In the genomic region with DNA sequence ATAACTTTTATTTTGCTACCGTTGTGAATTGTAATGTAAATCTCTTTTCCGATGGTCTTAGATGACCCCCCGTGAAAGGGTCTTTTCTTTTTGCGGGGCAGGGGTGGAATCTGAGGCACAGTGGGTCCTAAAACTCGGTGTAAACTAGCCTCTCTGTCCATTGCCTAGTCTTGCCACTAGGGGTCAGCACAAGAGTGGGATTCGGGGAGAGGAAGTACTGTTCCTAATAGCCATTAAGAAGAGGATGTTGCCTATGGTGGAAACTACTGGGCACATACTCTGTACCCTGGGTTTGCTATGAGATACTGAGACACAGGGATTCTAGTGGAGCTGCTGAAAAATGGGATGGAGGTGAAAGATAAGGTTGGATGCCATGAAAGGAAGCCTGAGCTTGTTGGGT, we compare ENCODE assay signal across 9 mouse cellular contexts. TPM values are rescaled to one million over a fixed set of nuclear protein-coding genes. Genes with fewer than 3 reads are reported as not detected.
DNase-seq lines count a peak whose midpoint lies in the region; ATAC-seq and TF ChIP-seq lines count a peak whose summit lies in the region.
"Had no signal": no experiment of that assay in that cellular context is flagged by ENCODE, and none has a peak within 500 bp of the region (broad histone marks: within the 10 kb centered on the region; RNA-seq: fewer than 3 reads in every experiment).

No protein-coding gene starts in this region.

- H3K9me3 ChIP-seq in midbrain, embryonic 10.5 days (replicated peaks) = no peaks in the 10 kb centered on the region
- no peaks in the 10 kb centered on the region for H3K9me3 ChIP-seq in midbrain, embryonic 16.5 days (replicated peaks; ENCODE audit: control insufficient read depth, low read length, poor library complexity, severe bottlenecking)
- no peaks in the 10 kb centered on the region for H3K9me3 ChIP-seq in forebrain, postnatal 0 days (ENCODE audit: low read length)
- H3K9me3 ChIP-seq in limb, embryonic 13.5 days = no peaks in the 10 kb centered on the region
- H3K9me3 ChIP-seq: neural tube, embryonic 13.5 days had no signal

- ATAC-seq in midbrain, embryonic 16.5 days = no peak
- peak; percentile 50; the same call in 1 of the 2 replicates for ATAC-seq in forebrain, postnatal 0 days
- ATAC-seq in limb, embryonic 13.5 days (ENCODE audit: low FRiP score, low read depth) = peak; percentile 59; the same call in 1 of the 2 replicates
- ATAC-seq in neutrophil, adult 5-6 weeks (ENCODE audit: extremely low read depth, insufficient number of reproducible peaks, low FRiP score, poor library complexity, severe bottlenecking) = peak; percentile 51; the same call in 1 of the 2 replicates

- peak; percentile 47 for DNase-seq in midbrain, embryonic 10.5 days (ENCODE audit: low spot score)
- DNase-seq in forebrain, postnatal 0 days = peak; percentile 35
- peak; percentile 69 for DNase-seq in kidney, adult 9 months
- peak; percentile 37 for DNase-seq in yolk sac, embryonic 10.5 days (ENCODE audit: low spot score)

- H3K4me2 ChIP-seq in midbrain, embryonic 16.5 days (ENCODE audit: low read length) = no peak overlapping the region
- no peak overlapping the region for H3K4me2 ChIP-seq in forebrain, postnatal 0 days (ENCODE audit: low read depth)
- no peak overlapping the region for H3K4me2 ChIP-seq in limb, embryonic 13.5 days (replicated peaks)
- H3K4me2 ChIP-seq: neural tube, embryonic 13.5 days had no signal

- TF ChIP-seq CTCF in bone marrow, adult 2 months (IDR thresholded peaks at IDR 0.05; ENCODE audit: control insufficient read depth, insufficient read depth, low read length) = peak; percentile 44; the same call in 1 of the 2 replicates
- peak; percentile 67 for TF ChIP-seq CTCF in forebrain, postnatal 0 days (IDR thresholded peaks at IDR 0.05; ENCODE audit: low read depth)

- WGBS in midbrain, embryonic 10.5 days = 45% methylated on average over 6 of the region's 6 CpGs
- WGBS in midbrain, embryonic 16.5 days = 45% methylated on average over 6 of the region's 6 CpGs
- WGBS in bone marrow, adult 2 months = 35% methylated on average over 6 of the region's 6 CpGs
- WGBS in forebrain, postnatal 0 days = 44% methylated on average over 6 of the region's 6 CpGs
- 41% methylated on average over 6 of the region's 6 CpGs for WGBS in limb, embryonic 13.5 days

- no peaks in the 10 kb centered on the region for H3K4me1 ChIP-seq in midbrain, embryonic 10.5 days
- no peaks in the 10 kb centered on the region for H3K4me1 ChIP-seq in midbrain, embryonic 16.5 days (ENCODE audit: control insufficient read depth, insufficient read depth, low read length)
- H3K4me1 ChIP-seq in bone marrow, adult 2 months (ENCODE audit: control insufficient read depth, insufficient read depth, low read length) = no peaks in the 10 kb centered on the region
- no peaks in the 10 kb centered on the region for H3K4me1 ChIP-seq in forebrain, postnatal 0 days (ENCODE audit: insufficient read depth)
- H3K4me1 ChIP-seq in limb, embryonic 13.5 days = no peaks in the 10 kb centered on the region
- H3K4me1 ChIP-seq: neural tube, embryonic 13.5 days had no signal

- H3K4me3 ChIP-seq in midbrain, embryonic 10.5 days = no peak overlapping the region
- H3K4me3 ChIP-seq in midbrain, embryonic 16.5 days (ENCODE audit: low read depth, low read length) = no peak overlapping the region
- no peak overlapping the region for H3K4me3 ChIP-seq in bone marrow, adult 2 months (replicated peaks; ENCODE audit: control insufficient read depth, low read depth, low read length)
- no peak overlapping the region for H3K4me3 ChIP-seq in forebrain, postnatal 0 days (ENCODE audit: low read depth, low read length)
- H3K4me3 ChIP-seq in limb, embryonic 13.5 days = no peak overlapping the region
- H3K4me3 ChIP-seq: neural tube, embryonic 13.5 days had no signal

- TF ChIP-seq POLR2A in bone marrow, adult 2 months (IDR thresholded peaks at IDR 0.05; ENCODE audit: borderline replicate concordance, control insufficient read depth, low read depth, low read length) = no peak

- H3K36me3 ChIP-seq in midbrain, embryonic 10.5 days = no peaks in the 10 kb centered on the region
- H3K36me3 ChIP-seq in midbrain, embryonic 16.5 days (ENCODE audit: control insufficient read depth, insufficient read depth, low read length) = no peaks in the 10 kb centered on the region
- no peaks in the 10 kb centered on the region for H3K36me3 ChIP-seq in forebrain, postnatal 0 days (ENCODE audit: insufficient read depth)
- H3K36me3 ChIP-seq in limb, embryonic 13.5 days = no peaks in the 10 kb centered on the region
- H3K36me3 ChIP-seq: neural tube, embryonic 13.5 days had no signal

- no peak overlapping the region for H3K9ac ChIP-seq in midbrain, embryonic 16.5 days (ENCODE audit: low read depth, low read length)
- H3K9ac ChIP-seq in forebrain, postnatal 0 days = no peak overlapping the region
- H3K9ac ChIP-seq in limb, embryonic 13.5 days = no peak overlapping the region
- H3K9ac ChIP-seq: neural tube, embryonic 13.5 days had no signal

- H3K27ac ChIP-seq in midbrain, embryonic 10.5 days (replicated peaks) = no peak overlapping the region
- H3K27ac ChIP-seq in midbrain, embryonic 16.5 days (ENCODE audit: low read length) = no peak overlapping the region
- no peak overlapping the region for H3K27ac ChIP-seq in bone marrow, adult 2 months (ENCODE audit: control insufficient read depth, insufficient read depth, low read depth, low read length, poor library complexity)
- H3K27ac ChIP-seq in forebrain, postnatal 0 days (ENCODE audit: low read depth, low read length) = no peak overlapping the region
- no peak overlapping the region for H3K27ac ChIP-seq in limb, embryonic 13.5 days
- H3K27ac ChIP-seq: neural tube, embryonic 13.5 days had no signal

- H3K27me3 ChIP-seq in midbrain, embryonic 10.5 days (ENCODE audit: low read depth, poor library complexity, severe bottlenecking) = peaks cover 50% of the 10 kb centered on the region
- no peaks in the 10 kb centered on the region for H3K27me3 ChIP-seq in midbrain, embryonic 16.5 days (ENCODE audit: control insufficient read depth, insufficient read depth, low read depth, low read length)
- no peaks in the 10 kb centered on the region for H3K27me3 ChIP-seq in forebrain, postnatal 0 days (ENCODE audit: insufficient read depth, low read length)
- peaks cover 12% of the 10 kb centered on the region; the same call in 1 of the 2 replicates for H3K27me3 ChIP-seq in limb, embryonic 13.5 days
- H3K27me3 ChIP-seq: neural tube, embryonic 13.5 days had no signal

RNA-seq across cellular contexts. Expression of gene Stard8, which starts 13.5 kb away (rescaled TPM):
- polyA plus RNA-seq in midbrain, embryonic 10.5 days (2016; fragmentation: Nextera tagmentation; extraction: Ambion mirVana) = 14.8 and 16.4 TPM in 2 replicates
- 3.8 and 5.1 TPM in 2 replicates for polyA plus RNA-seq in midbrain, embryonic 16.5 days (2015; fragmentation: Nextera tagmentation; extraction: Ambion mirVana)
- 5.1 and 6.2 TPM in 2 replicates for polyA plus RNA-seq in bone marrow, adult 2 months (2011; ENCODE audit: insufficient read depth, insufficient read length, low replicate concordance, missing spikeins)
- 6.3 and 6.7 TPM in 2 replicates for total RNA-seq in forebrain, postnatal 0 days (2014; rRNA removed)
- 2.9 TPM in 2 replicates for polyA plus RNA-seq in forebrain, postnatal 0 days (2015; fragmentation: Nextera tagmentation; extraction: Ambion mirVana)
- 6.9 and 7.1 TPM in 2 replicates for polyA plus RNA-seq in limb, embryonic 13.5 days (2015; fragmentation: Nextera tagmentation; extraction: Ambion mirVana)
- 3.6 and 5.8 TPM in 2 replicates for total RNA-seq in neutrophil, adult 5-6 weeks (2017)

RNA-seq across cellular contexts. Expression of gene Yipf6, which starts 53.5 kb away (rescaled TPM):
- 18.2 and 20.7 TPM in 2 replicates for polyA plus RNA-seq in midbrain, embryonic 10.5 days (2016; fragmentation: Nextera tagmentation; extraction: Ambion mirVana)
- 16.1 and 18.6 TPM in 2 replicates for polyA plus RNA-seq in midbrain, embryonic 16.5 days (2015; fragmentation: Nextera tagmentation; extraction: Ambion mirVana)
- 8.5 and 15.0 TPM in 2 replicates for polyA plus RNA-seq in bone marrow, adult 2 months (2011; ENCODE audit: insufficient read depth, insufficient read length, low replicate concordance, missing spikeins)
- 30.1 and 39.8 TPM in 2 replicates for total RNA-seq in forebrain, postnatal 0 days (2014; rRNA removed)
- polyA plus RNA-seq in forebrain, postnatal 0 days (2015; fragmentation: Nextera tagmentation; extraction: Ambion mirVana) = 6.9 and 11.9 TPM in 2 replicates
- polyA plus RNA-seq in limb, embryonic 13.5 days (2015; fragmentation: Nextera tagmentation; extraction: Ambion mirVana) = 16.9 and 17.7 TPM in 2 replicates
- total RNA-seq in neutrophil, adult 5-6 weeks (2017) = 24.4 and 29.5 TPM in 2 replicates
